Mouse (Mus musculus): Measurements from ENCODE around the gene Ess2.

The Ess2 gene

GRCm38 (mm10) chr16:17921325-17922162 is 10.4 kb upstream of the Ess2 start:
- peak; percentile 99 for DNase-seq (ENCODE audit: low read depth, low spot score)

- no peak for DNase-seq (ENCODE audit: low read depth, low spot score)
Measured at GRCm38 (mm10) chr16:17920586-17920985, 9.4 kb upstream of the Ess2 start.

- DNase-seq (ENCODE audit: low read depth, low spot score), result peak; percentile 13
Measured at GRCm38 (mm10) chr16:17914307-17915249, 3.4 kb upstream of the Ess2 start, which contains the start of gene Gsc2. TSS of gene Gsc2 (minus strand) at chr16:17915059.

- no peak for DNase-seq (ENCODE audit: low read depth, low spot score)
Measured at GRCm38 (mm10) chr16:17898462-17898861, 12.7 kb downstream of the Ess2 start, which contains the start of the genes Dgcr2 and Tssk2. TSS of gene Dgcr2 (minus strand) at chr16:17898562. TSS of gene Tssk2 (plus strand) at chr16:17898637.

- no peak for DNase-seq (ENCODE audit: low read depth, low spot score)
Measured at GRCm38 (mm10) chr16:17896091-17896490, 15.1 kb downstream of the Ess2 start.

- no peak for DNase-seq (ENCODE audit: low read depth, low spot score)
Measured at GRCm38 (mm10) chr16:17893923-17894322, 17.2 kb downstream of the Ess2 start, which contains the start of gene Tssk1. TSS of gene Tssk1 (plus strand) at chr16:17894223.

- no peak for DNase-seq (ENCODE audit: low read depth, low spot score)
Measured at GRCm38 (mm10) chr16:17892606-17893005, 18.5 kb downstream of the Ess2 start.

- DNase-seq (ENCODE audit: low read depth, low spot score), result peak; percentile 97
Measured at GRCm38 (mm10) chr16:17891567-17891959, 19.6 kb downstream of the Ess2 start, which contains the start of gene Gm20518. TSS of gene Gm20518 (minus strand) at chr16:17891671.

- DNase-seq (ENCODE audit: low read depth, low spot score), result peak; percentile 35
Measured at GRCm38 (mm10) chr16:17890917-17891566, 20.1 kb downstream of the Ess2 start.

GRCm38 (mm10) chr16:17890342-17890727 is 20.8 kb downstream of the Ess2 start:
- DNase-seq (ENCODE audit: low read depth, low spot score), result no peak

- DNase-seq (ENCODE audit: low read depth, low spot score), result no peak
Measured at GRCm38 (mm10) chr16:17889689-17890341, 21.3 kb downstream of the Ess2 start.

GRCm38 (mm10) chr16:17884116-17884515 is 27.0 kb downstream of the Ess2 start:
- no peak for DNase-seq (ENCODE audit: low read depth, low spot score)

GRCm38 (mm10) chr16:17882196-17882595 is 29.0 kb downstream of the Ess2 start:
- no peak for DNase-seq (ENCODE audit: low read depth, low spot score)

- DNase-seq (ENCODE audit: low read depth, low spot score), result no peak
Measured at GRCm38 (mm10) chr16:17879571-17879970, 31.6 kb downstream of the Ess2 start.

GRCm38 (mm10) chr16:17876096-17876495 is 35.1 kb downstream of the Ess2 start:
- DNase-seq (ENCODE audit: low read depth, low spot score), result no peak

GRCm38 (mm10) chr16:17875174-17875573 is 36.0 kb downstream of the Ess2 start:
- DNase-seq (ENCODE audit: low read depth, low spot score), result no peak

GRCm38 (mm10) chr16:17872995-17873394 is 38.2 kb downstream of the Ess2 start:
- DNase-seq (ENCODE audit: low read depth, low spot score), result no peak

- DNase-seq (ENCODE audit: low read depth, low spot score), result no peak
Measured at GRCm38 (mm10) chr16:17871248-17871647, 39.9 kb downstream of the Ess2 start.

GRCm38 (mm10) chr16:17865770-17866169 is 45.4 kb downstream of the Ess2 start:
- peak; percentile 11 for DNase-seq (ENCODE audit: low read depth, low spot score)

- DNase-seq (ENCODE audit: low read depth, low spot score), result no peak
Measured at GRCm38 (mm10) chr16:17865293-17865692, 45.9 kb downstream of the Ess2 start.

- peak; percentile 20 for DNase-seq (ENCODE audit: low read depth, low spot score)
Measured at GRCm38 (mm10) chr16:17858592-17858991, 52.6 kb downstream of the Ess2 start.

All from forelimb bud, embryonic 11.5 days (tissue).